22 mouse cellular contexts compared by ENCODE assay signal in genomic region chr9:94094800-94095199, GRCm38 (mm10).
"Had no signal": no experiment of that assay in that cellular context is flagged by ENCODE, and none has a peak within 500 bp of the region (broad histone marks: within the 10 kb centered on the region; RNA-seq: fewer than 3 reads in every experiment).

No protein-coding gene starts in this region.

- H3K9me3 ChIP-seq: kidney, embryonic 15.5 days; limb, embryonic 12.5 days; limb, embryonic 15.5 days; neural tube, embryonic 12.5 days; neural tube, embryonic 15.5 days had no signal

- H3K36me3 ChIP-seq: kidney, embryonic 15.5 days; limb, embryonic 12.5 days; limb, embryonic 15.5 days; neural tube, embryonic 12.5 days; neural tube, embryonic 15.5 days had no signal

- DNase-seq: kidney, adult 8-10 months; kidney, postnatal 10 days; kidney, postnatal 4 days; left cerebral cortex, postnatal 4 days; liver, postnatal 0 days; lung, embryonic 14.5 days; right cerebral cortex, adult 18-20 months; right cerebral cortex, postnatal 14 days; right cerebral cortex, postnatal 4 days; thymus, adult 2 months; thymus, postnatal 14 days; thymus, postnatal 4 days had no signal

- H3K4me2 ChIP-seq: kidney, embryonic 15.5 days; limb, embryonic 12.5 days; limb, embryonic 15.5 days; liver, embryonic 11.5 days; lung, embryonic 14.5 days; neural tube, embryonic 12.5 days; neural tube, embryonic 15.5 days had no signal

- H3K27ac ChIP-seq: kidney, embryonic 15.5 days; limb, embryonic 12.5 days; limb, embryonic 15.5 days; liver, embryonic 14.5 days; macrophage; neural tube, embryonic 12.5 days; neural tube, embryonic 15.5 days; stomach, postnatal 0 days had no signal

- H3K4me3 ChIP-seq: kidney, embryonic 15.5 days; limb, embryonic 12.5 days; limb, embryonic 15.5 days; neural tube, embryonic 12.5 days; neural tube, embryonic 15.5 days had no signal

- H3K4me1 ChIP-seq: kidney, embryonic 15.5 days; limb, embryonic 12.5 days; limb, embryonic 15.5 days; neural tube, embryonic 12.5 days; neural tube, embryonic 15.5 days had no signal

- H3K9ac ChIP-seq: kidney, embryonic 15.5 days; limb, embryonic 12.5 days; limb, embryonic 15.5 days; liver, embryonic 14.5 days; liver, postnatal 0 days; lung, embryonic 14.5 days; neural tube, embryonic 12.5 days; neural tube, embryonic 15.5 days had no signal

- ATAC-seq: liver, postnatal 0 days; lung, postnatal 0 days had no signal

- H3K27me3 ChIP-seq: kidney, embryonic 15.5 days; limb, embryonic 12.5 days; limb, embryonic 15.5 days; neural tube, embryonic 12.5 days; neural tube, embryonic 15.5 days had no signal
